Mouse (Mus musculus): ENCODE measurements around the gene Stk32c.

- no peak for TF ChIP-seq CTCF (IDR thresholded peaks at IDR 0.05; ENCODE audit: low read depth)
- no peak for TF ChIP-seq EP300 (IDR thresholded peaks at IDR 0.05; ENCODE audit: low read depth)
These were observed 84.1 kb downstream of the Stk32c start for GRCm38 (mm10) chr7:139128994-139129393.
